Mouse (Mus musculus) heart, embryonic 16.5 days (tissue): ENCODE results near the gene Ston1. TPM values are rescaled to one million over a fixed set of nuclear protein-coding genes. Genes with fewer than 3 reads are reported as not detected.

ENCODE experiments used
- ATAC-seq: fragments of 200-750 bp; cut with Nextera tagmentation; replicated peaks from 2 replicates; pipeline ENCODE4 v1.8.0; 2017; ENCODE audit warnings: moderate number of reproducible peaks; ENCODE audit not compliant: insufficient read depth, low FRiP score; ENCODE audit errors: extremely low read depth
- H3K27ac ChIP-seq: fragments of 300-500 bp; sonication (generic); 2 replicates; pipeline ENCODE4 v1.5.1; 2014; ENCODE audit warnings: mild to moderate bottlenecking, low read length, control low read depth, moderate library complexity
- H3K27me3 ChIP-seq: fragments of 300-500 bp; sonication (generic); 2 replicates; pipeline ENCODE4 v1.6.1; 2014; ENCODE audit warnings: low read length, mixed read lengths; ENCODE audit not compliant: control insufficient read depth, insufficient read depth
- H3K36me3 ChIP-seq: fragments of 300-500 bp; sonication (generic); 2 replicates; pipeline ENCODE4 v1.6.1; 2014; ENCODE audit not compliant: control insufficient read depth, insufficient read depth
- H3K4me1 ChIP-seq: fragments of 300-500 bp; sonication (generic); 2 replicates; pipeline ENCODE4 v1.6.1; 2014; ENCODE audit warnings: low read length, mixed read lengths; ENCODE audit not compliant: control insufficient read depth, insufficient read depth
- H3K4me2 ChIP-seq: fragments of 300-500 bp; sonication (generic); 2 replicates; pipeline ENCODE4 v1.6.1; 2014; ENCODE audit warnings: low read depth, mild to moderate bottlenecking, control low read depth, low read length
- H3K4me3 ChIP-seq: fragments of 300-500 bp; sonication (generic); 2 replicates; pipeline ENCODE4 v1.5.1; 2014; ENCODE audit warnings: mild to moderate bottlenecking, control low read depth, low read length
- H3K9ac ChIP-seq: fragments of 300-500 bp; sonication (generic); 2 replicates; pipeline ENCODE4 v1.6.1; 2014; ENCODE audit warnings: low read length, control low read depth
- H3K9me3 ChIP-seq: fragments of 300-500 bp; sonication (generic); replicated peaks from 2 replicates; pipeline ENCODE4 v1.6.1; 2016; ENCODE audit warnings: low read length; ENCODE audit not compliant: control insufficient read depth
- WGBS: fragments of 180-500 bp; shearing (Covaris S2); extraction: QIAGEN DNeasy Blood & Tissue Kit; methylation state at CpG from one replicate; pipeline ENCODE4 v1.1.7; 2014; 5-methylcytosine and 5-hydroxymethylcytosine counted together
- polyA plus RNA-seq: library from polyadenylated mRNA; unstranded; fragments of >200 nt; fragmentation: Nextera tagmentation; extraction: Ambion mirVana; gene quantifications from 2 replicates; pipeline ENCODE4 v1.2.1, GENCODE M21; 2015

Gene Ston1
- polyA plus RNA-seq, 1 experiment from 2014 or later, result 4.7 TPM

- peaks cover 14% of the 10 kb centered on the region for H3K4me1 ChIP-seq
- ATAC-seq, result peak; percentile 73; the same call in 1 of the 2 replicates
- H3K9me3 ChIP-seq, result no peaks in the 10 kb centered on the region
- no peaks in the 10 kb centered on the region for H3K27me3 ChIP-seq
- H3K27ac ChIP-seq, result peak overlapping the region; percentile 70
- no peak overlapping the region for H3K9ac ChIP-seq
- 28% methylated on average over 3 of the region's 3 CpGs for WGBS
- H3K4me2 ChIP-seq, result no peak overlapping the region
- H3K4me3 ChIP-seq, result no peak overlapping the region
- no peaks in the 10 kb centered on the region; the same call in 1 of the 2 replicates for H3K36me3 ChIP-seq
These were observed 16.8 kb downstream of the Ston1 start for GRCm38 (mm10) chr17:88614234-88614633.

- Histone ChIP-seq H3K36me3 (no peaks in the 10 kb centered on the region), H3K27ac (peak overlapping the region; percentile 31; the same call in 1 of the 2 replicates), H3K27me3 (no peaks in the 10 kb centered on the region), H3K9me3 (no peaks in the 10 kb centered on the region), H3K4me2 (no peak overlapping the region), H3K4me1 (peaks cover 14% of the 10 kb centered on the region), H3K4me3 (no peak overlapping the region), H3K9ac (no peak overlapping the region)
- 89% methylated on average over 1 of the region's 1 CpGs for WGBS
- ATAC-seq, result no peak
These were observed 17.2 kb downstream of the Ston1 start for GRCm38 (mm10) chr17:88614733-88615132.

GRCm38 (mm10) chr17:88615492-88616155, 18.1 kb downstream of the Ston1 start:
- H3K27ac ChIP-seq, result no peak overlapping the region
- H3K9ac ChIP-seq, result no peak overlapping the region
- H3K27me3 ChIP-seq, result no peaks in the 10 kb centered on the region
- ATAC-seq, result no peak
- 89% methylated on average over 1 of the region's 1 CpGs for WGBS
- no peak overlapping the region for H3K4me3 ChIP-seq
- H3K36me3 ChIP-seq, result no peaks in the 10 kb centered on the region
- H3K4me1 ChIP-seq, result peaks cover 14% of the 10 kb centered on the region
- H3K4me2 ChIP-seq, result no peak overlapping the region
- H3K9me3 ChIP-seq, result no peaks in the 10 kb centered on the region

GRCm38 (mm10) chr17:88620935-88621334, 23.5 kb downstream of the Ston1 start:
- H3K36me3 ChIP-seq, result peaks cover 6% of the 10 kb centered on the region; the same call in 1 of the 2 replicates
- no peak overlapping the region for H3K9ac ChIP-seq
- no peak overlapping the region for H3K4me2 ChIP-seq
- peak; percentile 58 for ATAC-seq
- 65% methylated on average over 4 of the region's 4 CpGs for WGBS
- H3K4me3 ChIP-seq, result no peak overlapping the region
- H3K27me3 ChIP-seq, result no peaks in the 10 kb centered on the region
- H3K4me1 ChIP-seq, result peaks cover 7% of the 10 kb centered on the region
- H3K9me3 ChIP-seq, result peaks cover 3% of the 10 kb centered on the region; the same call in 1 of the 2 replicates
- peak overlapping the region; percentile 52 for H3K27ac ChIP-seq

GRCm38 (mm10) chr17:88621374-88621773, 23.9 kb downstream of the Ston1 start:
- Histone ChIP-seq H3K4me3 (no peak overlapping the region), H3K9ac (no peak overlapping the region), H3K27me3 (no peaks in the 10 kb centered on the region), H3K4me2 (no peak overlapping the region), H3K9me3 (peaks cover 3% of the 10 kb centered on the region; the same call in 1 of the 2 replicates), H3K36me3 (peaks cover 6% of the 10 kb centered on the region; the same call in 1 of the 2 replicates), H3K27ac (peak overlapping the region; percentile 52), H3K4me1 (peaks cover 12% of the 10 kb centered on the region)
- 73% methylated on average over 3 of the region's 3 CpGs for WGBS
- ATAC-seq, result no peak

GRCm38 (mm10) chr17:88622711-88623110, 25.2 kb downstream of the Ston1 start:
- 89% methylated on average over 1 of the region's 1 CpGs for WGBS
- H3K9me3 ChIP-seq, result peaks cover 3% of the 10 kb centered on the region; the same call in 1 of the 2 replicates
- peaks cover 6% of the 10 kb centered on the region; the same call in 1 of the 2 replicates for H3K36me3 ChIP-seq
- H3K4me3 ChIP-seq, result no peak overlapping the region
- H3K27ac ChIP-seq, result no peak overlapping the region
- no peak for ATAC-seq
- H3K27me3 ChIP-seq, result no peaks in the 10 kb centered on the region
- no peak overlapping the region for H3K9ac ChIP-seq
- peaks cover 24% of the 10 kb centered on the region for H3K4me1 ChIP-seq
- H3K4me2 ChIP-seq, result no peak overlapping the region

GRCm38 (mm10) chr17:88624386-88624785, 26.9 kb downstream of the Ston1 start:
- Histone ChIP-seq H3K27me3 (no peaks in the 10 kb centered on the region), H3K4me2 (no peak overlapping the region), H3K4me1 (peaks cover 41% of the 10 kb centered on the region), H3K4me3 (no peak overlapping the region), H3K36me3 (peaks cover 6% of the 10 kb centered on the region; the same call in 1 of the 2 replicates), H3K27ac (no peak overlapping the region), H3K9me3 (peaks cover 3% of the 10 kb centered on the region; the same call in 1 of the 2 replicates), H3K9ac (no peak overlapping the region)
- ATAC-seq, result no peak
- WGBS, result 82% methylated on average over 4 of the region's 4 CpGs

GRCm38 (mm10) chr17:88625350-88625749, 27.9 kb downstream of the Ston1 start:
- Histone ChIP-seq H3K4me2 (no peak overlapping the region), H3K4me3 (no peak overlapping the region), H3K4me1 (peaks cover 50% of the 10 kb centered on the region), H3K27ac (peak overlapping the region; percentile 70), H3K36me3 (peaks cover 6% of the 10 kb centered on the region; the same call in 1 of the 2 replicates), H3K27me3 (no peaks in the 10 kb centered on the region), H3K9me3 (peaks cover 3% of the 10 kb centered on the region; the same call in 1 of the 2 replicates), H3K9ac (no peak overlapping the region)
- ATAC-seq, result no peak
- WGBS, result 79% methylated on average over 13 of the region's 13 CpGs

- H3K4me3 ChIP-seq, result no peak overlapping the region
- H3K27ac ChIP-seq, result peak overlapping the region; percentile 70
- H3K4me2 ChIP-seq, result peak overlapping the region; percentile 59
- no peaks in the 10 kb centered on the region for H3K27me3 ChIP-seq
- WGBS, result 44% methylated on average over 7 of the region's 7 CpGs
- H3K4me1 ChIP-seq, result peaks cover 56% of the 10 kb centered on the region
- no peak for ATAC-seq
- peaks cover 6% of the 10 kb centered on the region; the same call in 1 of the 2 replicates for H3K36me3 ChIP-seq
- H3K9ac ChIP-seq, result peak overlapping the region; percentile 45; the same call in 1 of the 2 replicates
- peaks cover 3% of the 10 kb centered on the region; the same call in 1 of the 2 replicates for H3K9me3 ChIP-seq
These were observed 28.4 kb downstream of the Ston1 start for GRCm38 (mm10) chr17:88625931-88626330.
